Mouse (Mus musculus) limb, embryonic 10.5 days (tissue): ENCODE data around the gene Pdcd4. TPM values are rescaled to one million over a fixed set of nuclear protein-coding genes. Genes with fewer than 3 reads are reported as not detected.

Source experiments
- DNase-seq: peaks from one replicate; pipeline ENCODE4 v3.0.0-alpha.2; 2017; ENCODE audit warnings: low spot score
- H3K27ac ChIP-seq: fragments of 300-500 bp; sonication (generic); 2 replicates; pipeline ENCODE4 v1.5.1; 2016; ENCODE audit warnings: mild to moderate bottlenecking
- H3K27me3 ChIP-seq: fragments of 300-500 bp; sonication (generic); 2 replicates; pipeline ENCODE4 v1.6.1; 2016; ENCODE audit warnings: low read depth, mild to moderate bottlenecking; ENCODE audit not compliant: poor library complexity, severe bottlenecking
- H3K36me3 ChIP-seq: fragments of 300-500 bp; sonication (generic); 2 replicates; pipeline ENCODE4 v1.6.1; 2016; ENCODE audit warnings: mild to moderate bottlenecking, moderate library complexity
- H3K4me1 ChIP-seq: fragments of 300-500 bp; sonication (generic); 2 replicates; pipeline ENCODE4 v1.6.1; 2016
- H3K4me3 ChIP-seq: fragments of 300-500 bp; sonication (generic); 2 replicates; pipeline ENCODE4 v1.5.1; 2016; ENCODE audit warnings: mild to moderate bottlenecking, moderate library complexity
- H3K9me3 ChIP-seq: fragments of 300-500 bp; sonication (generic); replicated peaks from 2 replicates; pipeline ENCODE4 v1.6.1; 2016; ENCODE audit warnings: mild to moderate bottlenecking
- WGBS: fragments of 180-500 bp; shearing (Covaris S2); methylation state at CpG from one replicate; pipeline ENCODE4 v1.1.7; 2016; 5-methylcytosine and 5-hydroxymethylcytosine counted together
- polyA plus RNA-seq: library from polyadenylated mRNA; unstranded; fragments of >200 nt; fragmentation: Nextera tagmentation; extraction: Ambion mirVana; gene quantifications from 2 replicates; pipeline ENCODE4 v1.2.1, GENCODE M21; 2016

The Pdcd4 gene
- polyA plus RNA-seq = 38.1 and 56.1 TPM in 2 replicates

DNA sequence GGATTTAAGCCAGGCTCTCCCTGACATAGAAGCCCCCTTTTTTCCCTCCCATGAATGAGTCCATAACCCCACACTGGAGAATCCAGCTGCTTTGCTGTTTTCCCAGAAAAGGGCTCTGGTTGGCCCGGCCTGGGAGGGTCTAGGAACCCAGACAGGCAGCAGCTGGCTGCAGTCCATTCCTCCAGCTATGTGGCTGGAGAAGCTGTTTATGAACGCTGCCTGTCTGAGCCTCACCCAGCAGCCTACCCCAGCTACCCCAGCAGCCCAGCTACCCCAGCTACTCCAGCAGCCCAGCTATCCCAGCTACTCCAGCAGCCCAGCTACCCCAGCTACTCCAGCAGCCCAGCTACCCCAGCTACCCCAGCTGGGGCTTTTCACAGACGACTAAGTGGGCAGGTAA is at the start of gene Pdcd4:
Pdcd4 (plus strand) TSS at position 171 of the 400 bp plus-strand sequence.
- H3K27me3 ChIP-seq = no peaks in the 10 kb centered on the region
- H3K27ac ChIP-seq = peak within 1 kb of the TSS; percentile 78
- H3K9me3 ChIP-seq = no peaks in the 10 kb centered on the region
- 66% methylated on average over 3 of the region's 3 CpGs for WGBS
- DNase-seq = no peak
- no peaks in the 10 kb centered on the region for H3K36me3 ChIP-seq
- H3K4me1 ChIP-seq = peaks cover 37% of the 10 kb centered on the region
- no peak within 1 kb of the TSS for H3K4me3 ChIP-seq

DNA sequence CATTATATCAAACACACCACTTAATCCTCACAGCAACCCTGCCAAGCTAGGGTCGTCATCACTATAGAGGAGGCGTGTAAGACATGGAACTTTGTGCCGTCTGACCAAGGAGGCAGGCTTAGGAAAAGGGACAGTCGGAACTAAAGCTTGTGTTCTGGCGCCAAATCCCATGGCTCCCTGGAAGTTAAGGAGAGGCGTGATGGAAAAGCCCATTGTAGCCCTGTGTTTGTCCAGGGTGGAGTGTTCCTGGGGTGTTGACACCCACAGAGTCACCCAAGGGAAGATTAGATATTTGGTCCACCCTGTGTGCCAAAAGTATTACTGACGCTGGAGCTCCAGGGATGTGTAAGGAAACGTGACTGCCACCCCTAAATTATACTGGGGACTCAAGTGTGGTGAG is 48.1 kb upstream of the Pdcd4 start:
- no peaks in the 10 kb centered on the region for H3K36me3 ChIP-seq
- H3K9me3 ChIP-seq = no peaks in the 10 kb centered on the region
- H3K27me3 ChIP-seq = no peaks in the 10 kb centered on the region
- H3K27ac ChIP-seq = no peak overlapping the region
- 93% methylated on average over 8 of the region's 8 CpGs for WGBS
- H3K4me1 ChIP-seq = peaks cover 6% of the 10 kb centered on the region
- H3K4me3 ChIP-seq = no peak overlapping the region
- no peak for DNase-seq

DNA sequence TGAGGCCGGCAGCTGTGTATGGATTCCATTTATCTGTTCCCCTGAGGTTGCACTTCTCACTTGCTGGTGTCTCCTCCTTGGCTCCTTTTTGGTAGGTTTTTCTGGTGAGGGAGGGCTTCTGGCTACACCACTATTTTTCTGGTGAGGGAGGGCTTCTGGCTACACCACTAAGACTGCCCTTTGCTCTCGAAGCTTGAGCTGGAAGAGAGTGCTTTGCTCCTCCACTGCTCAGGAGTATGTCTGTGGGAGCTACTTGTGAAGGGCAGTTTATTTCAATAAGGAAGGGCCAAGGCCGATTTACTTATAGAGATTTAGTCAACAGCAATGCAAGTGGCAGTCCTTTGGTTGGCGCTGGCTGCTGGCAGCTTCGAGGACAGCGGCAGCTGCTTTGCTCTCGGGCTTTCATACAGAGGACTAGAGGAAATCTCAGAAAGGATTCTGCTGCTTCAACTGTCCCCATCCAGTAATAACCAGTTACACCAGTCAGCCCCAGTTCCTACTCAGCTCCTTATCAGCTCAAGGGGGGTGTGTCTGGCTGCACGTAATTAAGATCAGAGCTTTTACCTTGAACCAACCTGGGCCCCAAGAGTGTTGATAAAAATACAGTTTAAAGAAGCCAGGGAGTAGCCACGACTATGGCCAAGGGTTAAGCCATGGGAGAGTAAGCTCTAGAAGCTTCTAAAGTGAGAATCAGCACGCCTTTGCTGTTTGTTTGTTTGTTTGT is 43.6 kb upstream of the Pdcd4 start:
- DNase-seq = no peak
- H3K27me3 ChIP-seq = no peaks in the 10 kb centered on the region
- peaks cover 38% of the 10 kb centered on the region for H3K4me1 ChIP-seq
- WGBS = 85% methylated on average over 10 of the region's 10 CpGs
- no peaks in the 10 kb centered on the region for H3K36me3 ChIP-seq
- no peaks in the 10 kb centered on the region for H3K9me3 ChIP-seq
- H3K4me3 ChIP-seq = no peak overlapping the region
- H3K27ac ChIP-seq = no peak overlapping the region

DNA sequence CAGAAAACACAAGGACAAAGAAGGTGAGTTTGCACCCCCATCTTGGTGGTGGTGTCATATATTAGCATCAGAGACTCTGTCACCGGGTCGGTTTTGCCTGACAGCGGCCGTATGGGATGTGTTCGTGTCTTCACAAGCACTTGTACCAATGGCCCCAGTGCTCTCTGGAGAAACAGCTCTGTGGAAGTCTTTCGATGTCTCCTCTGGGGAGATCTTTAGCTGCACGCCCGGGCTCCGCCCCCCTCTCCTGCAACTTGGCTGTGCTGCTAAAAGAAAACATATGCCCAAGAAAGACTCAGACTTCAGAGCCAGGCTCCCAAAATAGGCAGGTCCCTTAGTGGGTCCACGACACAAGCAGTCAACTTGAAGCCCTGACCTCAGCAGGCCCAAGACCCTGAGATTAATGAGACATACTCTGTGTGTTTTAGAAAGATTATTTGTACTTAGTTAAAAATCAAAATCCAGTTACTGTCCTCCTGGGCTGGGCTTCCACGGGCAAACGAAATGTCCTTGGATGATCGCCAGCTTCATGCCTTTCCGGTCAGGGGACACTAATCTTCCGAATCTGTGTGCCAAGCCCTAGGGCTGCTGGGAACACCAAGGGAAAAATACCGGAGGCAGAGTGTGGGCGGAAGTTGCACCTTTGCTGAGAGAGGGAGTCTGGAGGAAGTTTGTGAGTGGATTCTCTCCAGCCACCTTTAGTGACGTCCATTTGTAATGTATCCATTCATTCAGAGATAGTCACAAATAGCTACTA is 41.7 kb upstream of the Pdcd4 start:
- no peaks in the 10 kb centered on the region for H3K27me3 ChIP-seq
- H3K4me1 ChIP-seq = peaks cover 41% of the 10 kb centered on the region
- DNase-seq = peak; percentile 62
- H3K36me3 ChIP-seq = no peaks in the 10 kb centered on the region
- peak overlapping the region; percentile 84 for H3K27ac ChIP-seq
- no peaks in the 10 kb centered on the region for H3K9me3 ChIP-seq
- 57% methylated on average over 18 of the region's 18 CpGs for WGBS
- H3K4me3 ChIP-seq = 0 out of 2 replicates have a peak overlapping the region, but pooled peaks have one; percentile 19

DNA sequence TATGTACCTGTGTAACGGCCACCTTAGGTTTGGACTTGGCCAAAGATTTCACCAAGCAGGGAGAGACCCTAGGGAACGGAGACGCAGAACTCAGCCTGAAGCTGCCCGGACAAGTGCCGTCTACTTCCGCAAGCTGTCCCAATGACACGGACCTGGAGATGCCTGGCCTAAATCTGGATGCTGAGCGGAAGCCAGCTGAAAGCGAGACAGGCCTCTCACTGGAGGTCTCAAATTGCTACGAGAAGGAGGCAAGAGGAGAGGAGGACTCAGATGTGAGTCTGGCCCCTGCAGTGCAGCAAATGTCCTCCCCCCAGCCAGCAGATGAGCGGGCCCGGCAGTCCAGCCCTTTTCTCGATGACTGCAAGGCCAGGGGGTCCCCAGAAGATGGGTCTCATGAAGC is 40.7 kb upstream of the Pdcd4 start:
- Histone ChIP-seq H3K9me3 (no peaks in the 10 kb centered on the region), H3K4me1 (peaks cover 41% of the 10 kb centered on the region), H3K36me3 (no peaks in the 10 kb centered on the region), H3K27me3 (no peaks in the 10 kb centered on the region), H3K27ac (peak overlapping the region; percentile 84), H3K4me3 (no peak overlapping the region)
- WGBS = 84% methylated on average over 13 of the region's 13 CpGs
- no peak for DNase-seq

DNA sequence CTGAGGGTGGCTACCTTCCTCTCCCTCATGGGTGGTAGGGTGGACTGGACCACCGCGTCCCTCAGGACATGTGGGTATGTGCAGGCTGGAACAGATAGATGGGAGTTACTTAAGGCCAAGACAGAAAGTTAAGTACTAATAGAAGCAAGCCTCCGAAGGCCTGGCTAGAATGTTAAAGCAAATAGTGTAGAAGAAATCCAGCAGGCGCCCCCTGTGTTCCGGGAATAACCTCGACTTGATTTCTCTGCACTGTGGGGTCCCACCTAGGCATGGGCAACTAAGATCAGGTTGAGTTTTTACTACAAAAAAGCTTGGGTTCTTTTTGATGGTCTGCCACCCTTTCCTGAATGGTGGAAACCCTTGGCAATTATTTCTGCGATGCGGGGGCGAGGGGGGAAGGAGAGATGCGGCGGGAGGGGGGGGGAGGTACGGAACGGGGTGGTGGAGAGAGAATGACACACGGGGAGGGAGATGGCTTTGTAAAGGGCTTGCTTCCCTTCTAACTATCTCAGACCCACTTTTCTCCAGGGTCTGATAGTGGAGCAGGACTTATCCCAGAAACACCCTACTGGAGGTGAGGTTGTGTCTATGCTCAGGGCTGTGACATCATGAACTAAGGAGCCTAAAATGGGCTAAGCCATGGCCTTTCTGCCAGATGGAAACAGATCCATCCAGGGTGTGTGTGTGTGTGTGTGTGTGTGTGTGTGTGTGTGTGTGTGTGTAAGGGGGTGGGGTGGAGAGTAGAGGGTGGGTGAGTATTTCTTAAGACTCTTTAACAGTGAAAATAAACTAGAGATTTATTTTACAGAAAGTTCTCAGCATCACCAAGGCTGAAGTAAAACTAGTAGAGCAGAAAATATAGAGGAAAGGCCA is 40.0 kb upstream of the Pdcd4 start:
- H3K27me3 ChIP-seq = no peaks in the 10 kb centered on the region
- H3K4me1 ChIP-seq = peaks cover 46% of the 10 kb centered on the region
- DNase-seq = no peak
- H3K36me3 ChIP-seq = no peaks in the 10 kb centered on the region
- no peaks in the 10 kb centered on the region for H3K9me3 ChIP-seq
- WGBS = 87% methylated on average over 14 of the region's 14 CpGs
- no peak overlapping the region for H3K4me3 ChIP-seq
- H3K27ac ChIP-seq = peak overlapping the region; percentile 84

DNA sequence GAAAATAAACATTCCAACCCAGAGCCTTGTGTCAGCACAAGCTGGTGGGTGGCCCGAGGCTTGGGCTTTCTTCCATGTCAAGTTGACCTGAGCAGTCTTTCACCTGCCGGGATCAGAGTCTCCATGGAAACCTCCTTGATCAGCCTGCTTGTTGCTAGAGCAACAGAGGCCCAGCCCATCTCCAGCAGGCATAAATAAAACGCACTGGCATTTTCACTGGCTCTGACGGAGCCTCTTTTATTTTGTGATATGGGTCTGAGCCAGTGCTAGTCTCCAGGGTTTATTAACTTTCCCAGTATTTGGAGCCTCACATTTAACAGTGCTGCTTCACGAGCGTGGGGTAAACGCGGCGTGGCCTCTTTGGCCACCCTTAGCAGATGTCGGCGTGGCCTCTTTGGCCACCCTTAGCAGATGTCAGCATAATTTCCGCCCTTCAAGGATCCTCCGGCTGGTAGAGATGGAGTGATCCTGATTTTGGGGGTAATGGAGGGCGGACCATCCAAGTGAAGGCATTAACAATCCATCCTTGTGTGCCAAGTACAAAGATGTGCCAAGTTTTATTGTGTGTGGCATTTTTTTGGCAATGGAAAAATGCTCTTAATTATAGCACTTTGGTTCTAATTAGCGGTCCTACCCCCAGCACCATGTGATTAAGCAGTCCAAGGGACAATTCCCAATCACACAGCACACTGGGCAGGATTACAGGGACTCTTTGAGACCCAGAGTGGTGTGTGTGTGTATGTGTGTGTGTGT is 39.2 kb upstream of the Pdcd4 start:
- Histone ChIP-seq H3K36me3 (no peaks in the 10 kb centered on the region), H3K4me1 (peaks cover 54% of the 10 kb centered on the region), H3K27me3 (no peaks in the 10 kb centered on the region), H3K4me3 (no peak overlapping the region), H3K9me3 (no peaks in the 10 kb centered on the region), H3K27ac (peak overlapping the region; percentile 54; the same call in 1 of the 2 replicates)
- WGBS = 57% methylated on average over 15 of the region's 15 CpGs
- peak; percentile 49 for DNase-seq

DNA sequence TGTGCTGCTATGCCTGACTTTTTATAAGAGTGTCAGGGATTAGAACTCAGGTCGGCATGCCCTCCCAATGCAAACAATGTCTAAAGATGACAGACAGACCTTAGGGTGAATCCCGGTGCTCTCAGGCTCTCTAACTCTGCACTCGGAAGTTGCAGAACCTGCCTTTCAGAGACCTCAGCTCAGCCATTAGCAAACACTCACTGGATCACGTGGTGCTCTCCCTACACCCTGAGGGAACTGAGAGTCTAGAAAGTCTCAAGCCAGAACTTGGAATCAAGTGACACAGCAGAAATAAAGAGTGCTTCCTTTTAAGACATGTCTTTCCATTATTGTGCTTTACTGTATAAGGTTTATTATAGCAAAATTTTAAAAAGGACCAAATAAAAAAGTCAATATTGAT is 37.1 kb upstream of the Pdcd4 start:
- no peak for DNase-seq
- 73% methylated on average over 4 of the region's 4 CpGs for WGBS
- no peak overlapping the region for H3K4me3 ChIP-seq
- no peaks in the 10 kb centered on the region for H3K27me3 ChIP-seq
- H3K9me3 ChIP-seq = no peaks in the 10 kb centered on the region
- H3K27ac ChIP-seq = no peak overlapping the region
- H3K36me3 ChIP-seq = no peaks in the 10 kb centered on the region
- peaks cover 65% of the 10 kb centered on the region for H3K4me1 ChIP-seq

DNA sequence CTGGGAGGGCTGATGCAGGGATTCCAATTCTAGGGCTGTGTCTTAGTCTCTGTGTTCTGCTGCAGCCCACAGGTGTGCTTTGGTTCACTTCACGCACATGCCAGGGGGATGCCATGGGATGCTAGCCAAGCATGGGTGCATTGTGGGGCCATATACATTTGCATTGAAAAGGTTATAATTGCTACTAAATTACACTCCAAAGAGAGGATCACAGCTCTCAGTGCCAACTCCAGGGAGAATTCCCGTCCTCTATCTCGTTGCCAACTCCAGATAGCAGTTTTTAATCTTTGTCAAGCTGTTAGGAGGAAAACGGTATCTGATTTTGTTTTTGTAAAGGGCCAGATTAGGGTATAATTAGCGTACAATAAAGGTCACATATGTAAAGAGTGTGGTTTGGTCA is 36.2 kb upstream of the Pdcd4 start:
- DNase-seq = no peak
- Histone ChIP-seq H3K27me3 (no peaks in the 10 kb centered on the region), H3K27ac (no peak overlapping the region), H3K36me3 (no peaks in the 10 kb centered on the region), H3K4me1 (peaks cover 57% of the 10 kb centered on the region), H3K4me3 (no peak overlapping the region), H3K9me3 (no peaks in the 10 kb centered on the region)
- WGBS = 89% methylated on average over 5 of the region's 5 CpGs

DNA sequence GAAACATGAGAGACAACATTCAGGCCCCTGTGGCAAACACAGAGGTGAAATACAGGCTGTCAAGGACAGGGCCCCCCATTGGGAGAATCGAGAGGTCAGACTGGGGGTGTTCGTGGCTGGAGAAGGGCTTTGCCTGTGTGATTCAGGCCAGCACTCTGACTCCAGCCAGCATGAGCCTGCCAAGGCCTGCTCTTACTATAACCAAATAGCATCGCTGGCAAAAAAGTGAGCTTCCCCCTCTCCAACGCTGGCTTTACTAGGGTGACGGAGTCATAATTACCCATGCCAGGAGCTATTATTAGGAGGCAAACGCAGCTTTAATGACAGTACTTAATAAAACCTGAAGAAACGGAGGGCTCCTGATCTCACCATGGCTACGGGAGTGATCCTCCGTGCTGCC is 35.2 kb upstream of the Pdcd4 start:
- H3K27me3 ChIP-seq = no peaks in the 10 kb centered on the region
- WGBS = 77% methylated on average over 9 of the region's 9 CpGs
- H3K4me1 ChIP-seq = peaks cover 47% of the 10 kb centered on the region
- H3K27ac ChIP-seq = no peak overlapping the region
- no peaks in the 10 kb centered on the region for H3K36me3 ChIP-seq
- DNase-seq = no peak
- H3K4me3 ChIP-seq = no peak overlapping the region
- H3K9me3 ChIP-seq = no peaks in the 10 kb centered on the region

DNA sequence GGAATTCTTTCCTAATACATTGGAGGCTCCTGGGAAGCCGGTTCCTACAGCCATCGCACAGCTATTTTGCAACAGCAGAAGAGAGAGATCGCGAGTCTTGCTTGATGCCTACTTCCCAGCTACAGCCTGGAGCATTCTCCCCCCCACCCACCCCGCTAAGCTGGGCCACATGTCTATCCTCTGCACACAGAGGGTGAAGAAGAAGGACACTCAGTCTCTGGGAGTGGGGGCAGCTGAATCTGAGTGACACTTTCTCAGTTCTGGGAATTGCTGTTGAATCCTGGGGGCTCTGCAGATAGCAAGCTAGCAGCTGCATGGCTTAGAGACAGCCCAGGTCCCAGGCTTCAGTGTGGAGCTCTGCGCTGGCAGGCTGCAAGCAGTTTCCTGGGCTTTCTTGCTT is 34.1 kb upstream of the Pdcd4 start:
- Histone ChIP-seq H3K36me3 (no peaks in the 10 kb centered on the region), H3K27me3 (no peaks in the 10 kb centered on the region), H3K9me3 (no peaks in the 10 kb centered on the region), H3K27ac (no peak overlapping the region), H3K4me3 (no peak overlapping the region), H3K4me1 (peaks cover 36% of the 10 kb centered on the region)
- WGBS = 83% methylated on average over 6 of the region's 6 CpGs
- DNase-seq = no peak

DNA sequence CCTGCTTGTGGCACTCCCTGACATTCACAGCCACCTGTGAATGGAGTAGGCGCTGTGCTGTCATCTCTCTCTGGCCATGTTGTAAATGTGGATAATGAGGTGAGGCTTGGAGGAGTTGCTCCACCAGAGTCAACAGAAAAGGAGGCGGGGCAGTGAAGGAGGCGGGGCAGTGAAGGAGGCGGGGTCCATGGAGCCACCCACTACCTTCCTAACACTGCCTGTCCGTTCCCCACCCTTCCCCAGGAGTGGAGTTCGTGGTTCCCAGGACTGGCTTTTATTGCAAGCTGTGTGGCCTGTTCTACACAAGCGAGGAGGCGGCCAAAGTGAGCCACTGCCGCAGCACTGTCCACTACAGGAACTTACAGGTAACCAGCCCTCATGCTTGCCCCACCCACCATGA is 32.9 kb upstream of the Pdcd4 start:
- peak overlapping the region; percentile 22 for H3K27ac ChIP-seq

More for the DNA sequence above, 32.9 kb upstream of the Pdcd4 start:
- Histone ChIP-seq H3K36me3 (no peaks in the 10 kb centered on the region), H3K27me3 (no peaks in the 10 kb centered on the region), H3K4me3 (peak overlapping the region; percentile 18; the same call in 1 of the 2 replicates), H3K4me1 (peaks cover 28% of the 10 kb centered on the region), H3K9me3 (no peaks in the 10 kb centered on the region)
- WGBS = 13% methylated on average over 9 of the region's 9 CpGs
- peak; percentile 50 for DNase-seq
